Mouse (Mus musculus): ENCODE measurements around the gene Fcgr1.
"Not testable (repeated sequence)": the region's sequence is repeated elsewhere in the genome, so short reads cannot be mapped to it uniquely, and the experiment has no call there.

The Fcgr1 gene

DNA sequence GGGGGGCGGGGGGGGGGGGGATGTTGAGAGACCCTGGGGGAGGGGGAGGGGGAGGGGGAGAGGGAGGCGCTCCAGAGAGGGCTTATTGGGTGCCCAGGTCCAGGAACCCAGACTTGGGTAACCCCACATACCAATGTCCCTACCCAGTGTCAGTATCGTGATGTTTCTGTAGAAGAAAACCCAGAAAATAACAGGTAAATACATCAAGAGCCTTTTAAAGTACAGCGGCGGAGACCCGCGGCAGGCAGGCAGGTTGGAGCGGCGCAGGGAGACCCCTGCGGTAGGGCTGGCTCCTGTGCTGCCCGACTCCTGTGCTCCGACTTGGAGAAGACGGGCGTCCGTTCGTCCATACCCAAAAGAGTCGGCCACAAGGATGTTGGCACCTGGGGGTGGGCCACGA, 33.9 kb upstream of the Fcgr1 start:
- DNase-seq (ENCODE audit: extremely low spot score, low spot score), result peak; percentile 51

DNA sequence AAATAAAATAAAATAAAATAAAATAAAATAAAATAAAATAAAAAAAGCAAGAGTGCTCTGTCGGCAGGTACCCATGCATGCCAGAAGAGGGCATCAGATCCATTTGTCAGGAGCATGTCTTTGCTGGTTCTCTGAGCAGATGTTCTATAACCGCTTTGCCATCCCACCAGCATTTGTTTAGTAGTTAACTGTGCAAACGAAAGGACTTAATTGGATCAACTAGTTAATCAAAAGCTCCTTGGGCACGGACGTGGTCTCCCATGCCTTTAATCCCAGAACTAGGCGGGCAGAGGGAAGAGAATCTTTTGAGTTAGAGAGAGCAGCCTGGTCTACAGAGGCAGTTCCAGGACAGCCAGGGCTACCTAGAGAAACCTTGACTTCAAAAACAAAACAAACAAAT, 33.4 kb upstream of the Fcgr1 start:
- no peak for DNase-seq (ENCODE audit: extremely low spot score, low spot score)

DNA sequence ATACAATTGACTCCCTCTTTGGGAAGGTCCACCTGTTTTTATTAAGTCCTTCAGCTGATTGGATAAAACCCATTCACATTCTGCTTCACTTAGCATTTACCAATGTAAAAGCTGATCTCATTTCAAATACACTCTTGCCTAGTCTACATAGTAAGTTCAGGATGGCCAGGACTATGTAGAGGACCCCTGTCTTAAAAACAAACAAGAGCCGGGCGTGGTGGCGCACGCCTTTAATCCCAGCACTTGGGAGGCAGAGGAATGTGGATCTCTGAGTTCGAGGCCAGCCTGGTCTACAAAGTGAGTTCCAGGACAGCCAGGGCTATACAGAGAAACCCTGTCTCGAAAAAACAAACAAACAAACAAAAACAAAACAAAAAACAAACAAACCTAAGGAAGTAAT, 30.0 kb upstream of the Fcgr1 start:
- DNase-seq (ENCODE audit: extremely low spot score, low spot score), result not testable (repeated sequence)

DNA sequence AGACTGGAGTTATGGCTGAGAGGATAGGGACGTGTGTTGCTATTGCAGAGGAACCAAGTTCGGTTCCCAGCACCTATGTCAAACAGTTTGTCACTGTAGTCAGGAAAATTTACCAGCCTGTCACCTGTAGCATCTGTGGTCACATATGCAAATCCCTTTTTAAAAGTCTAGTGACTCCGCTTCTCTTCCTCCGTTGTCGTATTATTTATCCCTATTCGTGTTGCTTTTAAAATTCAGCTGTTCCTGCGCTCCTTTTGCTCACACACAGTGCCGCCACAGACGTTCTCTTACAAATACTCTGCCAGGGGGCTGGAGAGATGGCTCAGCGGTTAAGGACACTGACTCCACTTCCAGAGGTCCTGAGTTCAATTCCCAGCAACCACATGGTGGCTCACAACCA, 28.8 kb upstream of the Fcgr1 start:
- no peak for DNase-seq (ENCODE audit: extremely low spot score, low spot score)

DNA sequence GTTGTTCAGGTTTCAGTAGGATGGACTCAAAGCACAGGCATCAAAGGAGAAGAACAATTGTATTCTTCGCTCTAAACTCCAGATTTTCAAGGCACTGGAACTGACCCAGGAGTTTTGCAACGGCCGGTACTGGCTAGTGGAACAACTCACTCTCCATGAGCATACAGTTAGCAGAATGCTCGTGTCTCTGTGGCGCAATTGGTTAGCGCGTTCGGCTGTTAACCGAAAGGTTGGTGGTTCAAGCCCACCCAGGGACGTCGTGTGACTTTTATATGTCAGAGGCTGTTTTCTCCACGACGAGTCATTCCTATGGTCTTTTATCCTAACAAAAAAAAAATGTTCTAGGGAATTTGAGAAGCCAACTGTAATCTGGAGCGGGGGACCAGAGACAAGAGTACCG, 28.1 kb upstream of the Fcgr1 start:
- no peak for DNase-seq (ENCODE audit: extremely low spot score, low spot score)

DNA sequence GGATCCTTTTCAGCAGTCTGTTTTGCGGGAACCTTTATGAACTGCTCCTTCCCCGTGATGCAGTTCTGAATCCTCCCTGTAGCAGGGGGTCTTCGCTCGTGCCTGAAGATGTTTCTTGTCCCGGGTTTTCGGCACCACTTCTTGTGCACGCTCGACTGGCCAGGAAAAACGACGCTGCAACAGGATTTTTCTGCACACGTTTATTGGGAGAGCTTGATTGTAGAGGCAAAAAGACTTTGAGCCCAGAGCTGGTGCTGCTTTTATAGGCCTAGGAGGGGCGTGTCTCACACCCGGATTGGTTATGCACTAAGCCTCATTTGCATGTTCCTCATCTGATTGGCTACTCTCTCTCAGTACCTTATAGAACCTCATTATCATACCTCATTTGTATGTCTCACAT, 26.2 kb upstream of the Fcgr1 start:
- not testable (repeated sequence) for DNase-seq (ENCODE audit: extremely low spot score, low spot score)

DNA sequence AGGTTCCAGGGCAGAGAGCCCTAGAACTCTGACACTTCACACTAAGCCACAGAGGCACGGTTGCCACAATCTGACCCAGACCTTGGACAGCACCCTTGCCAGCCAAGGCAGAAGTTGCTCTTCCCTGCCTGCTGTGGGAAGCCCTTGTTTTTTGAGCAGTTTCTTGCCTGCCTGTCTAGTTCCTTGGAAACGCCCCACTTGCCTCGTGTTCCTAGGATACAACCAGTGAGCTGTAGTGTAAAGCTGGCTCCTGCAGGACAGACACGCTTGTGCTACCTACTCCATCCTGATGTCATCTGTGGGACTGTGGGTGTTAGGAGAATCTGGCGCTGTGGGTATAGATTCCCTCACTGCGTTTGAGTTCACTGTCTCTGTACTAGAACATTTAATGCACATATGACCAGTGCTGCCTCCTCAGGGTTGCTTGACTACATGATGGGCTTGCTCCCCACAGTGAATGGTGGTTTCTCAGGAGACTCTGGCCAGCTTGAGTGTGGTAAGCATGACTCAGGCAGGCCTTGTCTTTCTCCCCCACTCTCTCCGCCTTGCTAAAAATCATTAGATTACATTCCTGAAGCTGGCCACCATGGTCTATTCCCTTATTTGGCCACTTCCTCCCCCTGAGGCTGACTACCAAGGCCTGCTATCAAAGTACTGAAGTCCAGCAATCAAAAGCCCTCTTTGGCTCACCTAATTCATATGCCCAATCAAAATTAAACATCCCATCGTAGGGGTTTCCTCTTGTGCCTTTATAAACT, 18.8 kb upstream of the Fcgr1 start:
- no peak for DNase-seq (ENCODE audit: extremely low spot score, low spot score)

DNA sequence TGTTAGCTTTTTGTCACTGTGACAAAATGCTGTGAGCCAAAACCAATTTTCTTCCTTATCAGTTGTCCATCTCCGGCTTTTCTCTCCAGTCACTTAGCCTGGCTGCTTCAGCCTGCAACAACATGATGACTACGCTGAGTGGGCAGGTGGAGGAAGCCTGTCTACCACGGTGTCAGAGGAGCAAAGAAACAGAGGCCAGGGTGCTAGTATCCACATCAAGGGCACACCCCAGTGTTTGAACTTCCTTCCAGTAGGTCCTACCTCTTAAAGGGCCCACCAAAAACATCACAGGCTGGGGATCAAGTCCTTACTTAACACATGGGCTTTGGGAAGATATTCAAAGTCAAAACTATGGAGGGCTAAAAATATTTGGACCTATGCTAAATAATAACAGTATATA, 15.7 kb upstream of the Fcgr1 start:
- DNase-seq (ENCODE audit: extremely low spot score, low spot score), result no peak

DNA sequence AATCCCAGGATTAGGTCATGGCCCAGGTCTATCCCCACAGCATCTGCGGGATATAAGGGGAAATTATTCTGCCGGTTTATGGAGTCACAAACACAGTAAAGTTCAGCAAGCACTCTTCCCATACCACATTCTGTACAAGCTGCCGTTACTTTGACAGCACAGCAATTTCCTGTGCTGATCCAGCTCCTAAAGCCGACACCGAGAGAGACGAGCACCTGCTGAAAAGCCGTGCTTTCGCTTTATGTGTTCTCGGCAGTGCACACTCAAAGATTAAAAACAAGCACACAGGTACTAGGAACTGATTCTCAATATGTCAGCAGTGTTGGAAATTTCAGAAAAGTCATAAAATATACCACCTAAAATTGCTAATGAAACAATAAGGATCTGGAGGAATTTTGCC, 12.7 kb upstream of the Fcgr1 start:
- no peak for DNase-seq (ENCODE audit: extremely low spot score, low spot score)

DNA sequence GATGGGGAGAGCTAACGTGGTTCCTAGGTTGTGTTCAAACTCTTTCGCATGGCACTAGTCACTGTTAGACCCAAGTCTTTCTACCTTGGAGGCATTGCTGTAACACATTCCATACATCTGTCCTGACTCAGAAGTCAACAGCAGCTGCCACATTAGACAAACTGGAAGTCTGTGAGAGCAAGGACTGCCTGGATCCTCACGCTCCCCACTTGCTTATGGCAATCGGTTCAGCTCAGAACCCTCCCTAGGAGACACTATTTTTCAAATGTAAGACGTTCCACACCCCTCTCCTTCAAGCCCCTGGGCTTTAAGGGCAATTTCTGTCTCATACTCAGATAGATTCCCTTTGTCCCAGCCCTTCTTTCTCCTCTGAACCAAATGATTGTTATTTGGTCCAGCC, 8.3 kb upstream of the Fcgr1 start:
- no peak for DNase-seq (ENCODE audit: extremely low spot score, low spot score)

DNA sequence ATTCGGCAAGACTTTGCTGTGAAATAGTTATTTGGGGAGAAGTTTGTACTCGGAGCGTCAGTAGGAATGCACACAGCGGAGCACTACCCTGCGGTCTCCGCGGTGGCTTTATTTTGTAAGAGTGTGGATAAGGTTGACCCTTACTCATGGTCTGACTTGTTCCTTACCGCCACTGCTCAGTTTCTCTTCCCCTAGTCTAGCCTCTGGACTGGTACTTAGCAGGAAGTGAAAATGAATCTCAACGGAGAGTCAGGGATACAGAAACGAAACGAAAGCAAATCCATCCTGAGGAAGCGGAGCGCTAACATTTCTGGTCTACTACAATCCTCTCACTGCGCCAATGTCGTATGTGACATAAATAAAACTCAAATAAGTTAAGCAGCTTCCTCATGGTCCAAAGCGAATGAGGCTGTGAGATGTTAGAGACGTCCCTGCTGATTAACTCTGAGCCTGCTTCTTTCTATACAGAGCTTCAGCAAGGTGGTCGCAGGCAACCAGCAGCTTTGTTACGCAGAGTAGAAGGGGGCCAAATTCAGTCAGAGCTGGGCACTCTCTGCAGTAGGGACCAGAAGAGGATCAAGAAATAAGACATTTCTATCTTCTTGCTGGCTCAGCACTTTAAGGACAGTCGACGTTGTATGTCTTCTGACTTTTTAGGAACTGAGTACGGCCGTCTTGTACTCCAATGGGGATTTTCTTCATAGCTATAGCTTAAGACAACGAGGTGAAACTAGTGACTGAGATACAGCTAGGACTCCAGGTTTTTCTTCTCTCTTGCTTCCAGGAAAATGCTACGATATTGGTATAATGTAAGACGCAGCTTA, 7.1 kb upstream of the Fcgr1 start:
- no peak for DNase-seq (ENCODE audit: extremely low spot score, low spot score)

DNA sequence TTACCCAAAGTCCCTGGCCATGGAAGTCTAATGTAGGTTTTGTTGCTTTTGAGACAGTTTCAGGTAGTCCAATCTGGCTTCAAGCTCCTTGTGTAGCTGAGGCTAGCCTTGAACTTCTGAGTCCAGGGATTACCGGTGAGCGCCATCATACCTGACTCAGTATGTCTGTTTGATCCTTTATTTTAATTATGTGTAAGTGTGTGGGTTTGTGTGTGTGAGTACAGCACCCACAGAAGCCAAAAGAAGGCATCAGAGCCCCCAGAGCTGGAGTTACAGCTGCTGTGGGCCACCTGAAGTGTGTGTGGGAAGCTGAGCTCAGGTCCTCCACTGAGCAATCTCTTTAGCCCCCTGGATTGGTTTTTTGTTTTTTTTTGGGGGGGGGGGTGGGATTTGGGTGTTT, 5.8 kb upstream of the Fcgr1 start:
- no peak for DNase-seq (ENCODE audit: extremely low spot score, low spot score)

DNA sequence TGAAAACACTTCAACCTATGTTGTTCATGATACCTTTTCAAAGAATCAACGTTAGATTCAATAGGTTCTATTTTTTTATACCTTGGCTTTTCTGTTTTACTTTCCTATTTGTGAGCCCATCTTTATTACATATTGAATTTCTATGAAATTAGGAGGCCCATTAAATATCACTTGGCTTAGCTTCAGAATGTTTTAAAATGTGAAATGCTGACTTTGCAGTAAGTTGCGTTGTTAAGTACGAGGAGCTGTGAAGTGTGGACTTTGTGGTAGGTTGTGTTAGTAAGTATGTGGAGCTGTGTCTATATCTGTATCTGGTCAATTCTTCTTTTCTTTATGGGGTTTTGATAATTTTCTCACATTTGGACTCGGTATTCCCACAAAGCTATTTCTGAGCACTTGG, 4.6 kb upstream of the Fcgr1 start:
- no peak for DNase-seq (ENCODE audit: extremely low spot score, low spot score)

DNA sequence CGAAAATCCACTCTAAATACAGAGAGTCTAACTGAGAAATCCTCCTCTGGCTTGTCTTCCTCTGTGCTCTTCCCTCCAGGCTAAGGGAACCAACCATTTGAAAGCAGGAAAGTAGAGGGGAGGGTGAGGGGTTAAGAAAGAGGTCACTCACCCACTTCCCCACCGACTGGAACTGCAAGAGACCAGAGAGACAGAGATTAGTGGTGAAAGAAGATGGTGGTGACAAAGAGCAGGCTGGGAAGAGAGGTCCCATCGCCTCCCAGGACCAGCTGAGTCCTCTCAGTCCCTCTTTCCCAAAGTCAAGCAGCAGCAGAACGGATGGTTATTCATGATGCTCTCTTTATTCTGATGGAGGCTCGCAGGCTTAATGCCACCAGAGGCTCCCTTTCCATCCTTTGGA, 401 bp downstream of the Fcgr1 start:
- no peak for DNase-seq (ENCODE audit: extremely low spot score, low spot score)

DNA sequence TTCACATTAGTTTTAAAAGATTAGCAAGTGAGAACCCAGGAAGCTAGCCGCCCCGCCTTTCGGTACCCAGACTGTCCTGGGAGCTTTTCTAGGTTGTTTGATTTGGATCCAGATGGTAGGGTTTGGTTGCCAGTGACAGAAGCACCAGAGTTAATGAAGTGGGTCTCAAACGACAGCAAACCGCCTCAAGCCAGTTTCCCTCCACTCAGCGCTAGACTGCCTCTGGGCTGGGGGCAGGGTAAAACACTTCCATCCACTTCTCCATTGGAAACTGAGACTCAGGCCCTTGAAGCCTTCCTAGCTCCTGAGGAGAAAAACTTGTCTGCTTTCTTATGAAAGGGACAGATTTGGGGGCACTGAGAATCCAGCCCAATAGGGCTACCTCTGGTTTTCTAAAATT, 1.1 kb downstream of the Fcgr1 start:
- DNase-seq (ENCODE audit: extremely low spot score, low spot score), result no peak

DNA sequence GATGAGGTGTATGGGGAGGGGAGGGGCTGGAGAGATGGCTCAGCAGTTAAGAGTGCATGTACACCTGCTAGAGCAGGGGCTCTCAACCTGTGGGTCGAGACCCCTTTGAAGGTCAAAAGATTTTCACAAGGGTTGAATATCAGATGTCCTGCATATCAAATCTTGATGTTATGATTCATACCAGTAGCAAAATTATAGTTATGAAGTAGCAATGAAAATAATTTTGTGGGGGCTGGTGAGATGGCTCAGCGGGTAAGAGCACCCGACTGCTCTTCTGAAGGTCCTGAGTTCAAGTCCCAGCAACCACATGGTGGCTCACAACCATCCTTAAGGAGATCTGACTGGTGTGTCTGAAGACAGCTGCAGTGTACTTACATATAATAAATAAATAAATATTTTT, 3.0 kb downstream of the Fcgr1 start:
- DNase-seq (ENCODE audit: extremely low spot score, low spot score), result not testable (repeated sequence)

DNA sequence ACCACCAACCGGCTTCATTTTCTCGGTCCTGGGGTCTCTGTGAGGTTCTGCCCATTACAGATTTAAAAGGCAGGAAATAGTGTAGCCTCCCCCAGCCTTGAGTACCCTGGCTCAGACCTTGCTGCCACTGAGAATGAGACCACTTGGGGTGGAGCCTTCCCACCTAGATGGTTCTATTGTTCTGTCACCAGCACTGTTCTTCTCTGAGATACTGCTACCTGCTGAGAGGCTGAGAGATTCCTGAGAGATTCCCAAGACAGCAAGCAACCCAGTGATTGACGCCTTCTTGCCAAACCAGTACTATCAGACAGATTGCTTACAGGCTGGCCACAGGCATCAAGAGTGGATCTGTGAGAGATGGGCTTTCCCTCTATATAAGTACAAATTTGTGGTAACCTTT, 4.6 kb downstream of the Fcgr1 start:
- DNase-seq (ENCODE audit: extremely low spot score, low spot score), result no peak

DNA sequence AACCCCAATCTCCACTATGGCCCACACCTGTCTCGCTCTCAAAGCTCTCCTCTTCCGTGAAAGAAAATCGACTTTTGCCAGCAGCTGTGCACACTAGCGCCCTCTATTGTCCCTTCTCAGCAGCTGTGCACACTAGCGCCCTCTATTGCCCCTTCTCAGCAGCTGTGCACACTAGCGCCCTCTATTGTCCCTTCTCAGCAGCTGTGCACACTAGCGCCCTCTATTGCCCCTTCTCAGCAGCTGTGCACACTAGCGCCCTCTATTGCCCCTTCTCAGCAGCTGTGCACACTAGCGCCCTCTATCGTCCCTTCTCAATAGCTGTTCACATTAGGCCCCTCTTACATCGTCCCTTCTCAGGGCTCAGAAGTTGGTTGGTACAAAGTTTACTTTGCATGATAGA, 6.4 kb downstream of the Fcgr1 start:
- not testable (repeated sequence) for DNase-seq (ENCODE audit: extremely low spot score, low spot score)

DNA sequence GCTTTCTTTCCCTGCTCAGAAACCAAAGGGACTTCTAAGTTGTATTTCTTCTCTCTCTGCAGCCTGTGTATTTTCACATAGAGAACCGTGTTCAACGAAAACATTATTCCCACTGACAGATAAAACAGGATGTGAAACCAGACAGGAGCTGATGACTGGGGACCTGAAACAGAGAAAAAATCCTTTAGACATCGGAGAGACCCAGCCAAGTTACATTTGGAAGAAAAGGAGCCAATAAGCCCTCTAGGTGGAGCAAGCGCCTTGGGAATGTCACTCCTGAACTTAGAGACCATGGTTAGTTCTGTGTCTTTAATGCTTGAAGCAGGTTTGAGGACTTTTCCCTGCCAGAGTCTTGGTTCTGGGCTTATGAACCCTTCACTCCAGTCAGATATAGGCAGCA, 9.3 kb downstream of the Fcgr1 start:
- DNase-seq (ENCODE audit: extremely low spot score, low spot score), result no peak

DNA sequence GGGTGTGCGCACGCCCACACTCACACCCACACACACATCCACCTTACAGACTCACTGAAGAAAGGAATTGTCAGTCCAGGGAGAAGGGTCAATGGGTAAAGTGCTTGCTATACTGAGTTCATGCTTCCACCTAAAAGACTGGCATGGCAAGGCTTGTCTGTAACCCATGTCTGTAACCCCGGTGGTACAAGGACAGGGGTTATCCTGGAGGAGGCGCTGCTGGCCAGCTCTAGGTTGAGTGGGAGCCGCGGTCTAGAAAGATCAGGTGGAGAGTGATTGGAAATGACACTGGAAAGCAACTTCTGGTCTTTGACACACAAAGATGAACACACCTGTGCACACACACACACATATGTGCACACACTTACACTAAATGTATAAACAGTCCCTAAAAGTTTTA, 13.1 kb downstream of the Fcgr1 start:
- no peak for DNase-seq (ENCODE audit: extremely low spot score, low spot score)

DNA sequence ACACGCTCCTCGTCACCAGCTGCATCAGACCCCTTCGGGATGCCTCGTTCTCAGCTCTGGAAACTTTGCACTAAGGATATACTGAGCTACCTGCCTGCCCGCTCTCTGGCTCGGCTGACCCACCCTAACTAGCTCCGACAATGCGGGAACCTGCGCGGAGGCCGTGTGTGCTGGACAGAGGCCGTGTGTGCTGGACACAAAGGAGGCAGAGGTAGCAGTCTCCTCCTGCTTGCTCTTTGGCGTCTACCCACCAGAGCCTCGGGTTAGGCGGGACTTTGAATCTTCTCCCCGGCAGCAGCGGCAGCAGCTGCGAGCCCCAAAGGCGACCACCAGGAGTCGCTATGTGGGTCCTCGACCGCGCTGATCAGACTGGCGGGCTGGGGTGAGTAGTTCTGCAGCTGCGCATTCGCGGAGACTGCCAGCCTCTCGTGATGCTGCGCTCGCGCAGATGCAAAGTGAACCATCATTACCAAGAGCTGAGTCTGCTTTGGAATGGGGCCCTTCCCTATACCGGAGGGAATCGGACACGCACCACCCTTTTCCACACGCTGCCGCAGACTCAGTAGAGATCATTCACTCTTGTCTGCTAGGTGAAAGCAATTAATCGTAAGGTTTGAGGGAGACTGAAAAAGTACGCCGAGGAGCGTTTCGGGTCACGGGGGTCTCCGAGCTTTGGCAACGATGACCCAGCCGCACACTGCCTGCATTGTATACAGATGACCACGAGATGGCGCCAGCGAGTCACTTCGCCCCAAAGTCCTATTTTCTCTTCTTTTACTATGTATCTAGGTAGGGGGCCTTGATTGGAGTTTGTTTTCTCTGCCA, 15.8 kb downstream of the Fcgr1 start:
- DNase-seq (ENCODE audit: extremely low spot score, low spot score), result peak; percentile 96

DNA sequence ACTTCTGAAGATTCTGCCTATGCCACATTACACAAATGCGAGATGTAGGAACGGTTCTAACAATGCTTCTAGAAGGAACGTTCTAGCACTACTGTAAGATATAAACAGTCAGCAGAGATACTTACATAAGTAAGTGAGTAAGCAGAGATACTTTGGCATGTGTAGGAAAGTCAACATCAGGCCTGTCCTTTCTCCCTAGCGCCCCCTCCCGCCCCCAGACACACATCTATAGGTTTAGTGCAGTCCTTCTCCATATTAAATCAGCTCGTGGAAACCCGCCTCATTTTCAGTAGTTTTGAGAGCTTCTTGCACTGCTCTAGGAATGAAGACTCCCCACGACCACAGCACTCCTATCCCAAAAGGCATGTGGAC, 16.4 kb downstream of the Fcgr1 start:
- no peak for DNase-seq (ENCODE audit: extremely low spot score, low spot score)

All from neural tube, embryonic 10.5 days (tissue).